Mouse (Mus musculus) liver, embryonic 16.5 days (tissue): ENCODE data around the gene Ccnk. TPM values are rescaled to one million over a fixed set of nuclear protein-coding genes. Genes with fewer than 3 reads are reported as not detected.

Experiments used
- polyA plus RNA-seq: library from polyadenylated mRNA; unstranded; fragments of >200 nt; fragmentation: Nextera tagmentation; extraction: Ambion mirVana; gene quantifications from 2 replicates; pipeline ENCODE4 v1.2.1, GENCODE M21; 2015

Gene Ccnk
- polyA plus RNA-seq, 1 experiment from 2014 or later, result 1.4 TPM

Other genes starting within 250 kb of the Ccnk start
- gene Bcl11b, start 176.0 kb upstream of the Ccnk start, polyA plus RNA-seq, result 0.02 and 0.09 TPM in 2 replicates
- 52.6 and 53.2 TPM in 2 replicates for gene Setd3, start 265 bp upstream of the Ccnk start, polyA plus RNA-seq
- gene Ccdc85c, start 95.8 kb downstream of the Ccnk start, polyA plus RNA-seq, result 1.2 and 1.3 TPM in 2 replicates
- gene Hhipl1, start 126.7 kb downstream of the Ccnk start, polyA plus RNA-seq, result 0.05 TPM in 1 of 2 replicates, not detected in the other
- 0.25 TPM in 2 replicates for gene Cyp46a1, start 154.8 kb downstream of the Ccnk start, polyA plus RNA-seq
- 6.4 TPM in 2 replicates for gene Eml1, start 191.4 kb downstream of the Ccnk start, polyA plus RNA-seq